Mouse (Mus musculus) ES-E14 (cell line): Measurements from ENCODE around the gene Gpr45.

ENCODE experiments used
- CHD2 ChIP-seq: IDR thresholded peaks from 2 replicates; pipeline ENCODE4 v1.6.1; 2014; ENCODE audit warnings: mild to moderate bottlenecking, low read depth, low read length, inconsistent platforms
- HCFC1 ChIP-seq: IDR thresholded peaks from 2 replicates; pipeline ENCODE4 v1.6.1; 2012; ENCODE audit warnings: low read length, inconsistent platforms, borderline replicate concordance; ENCODE audit not compliant: insufficient read depth
- ZC3H11A ChIP-seq: IDR thresholded peaks from 2 replicates; pipeline ENCODE4 v1.6.1; 2012; ENCODE audit warnings: low read depth, mild to moderate bottlenecking, inconsistent platforms, low read length, borderline replicate concordance
- ZNF384 ChIP-seq: IDR thresholded peaks from 2 replicates; pipeline ENCODE4 v1.6.1; 2012; ENCODE audit warnings: low read depth, low read length, inconsistent platforms

GRCm38 (mm10) chr1:42933613-42934012, 19.1 kb upstream of the Gpr45 start:
- TF ChIP-seq ZNF384 (no peak), HCFC1 (no peak), ZC3H11A (no peak), CHD2 (no peak)
